Mouse (Mus musculus): ENCODE measurements at regions not wholly inside any gene's neighbourhood (a gene's known extent, or its start where the extent isn't known, plus 50 kb on each side); places are given as distances from the start of the nearest gene placed in this dataset.

DNA sequence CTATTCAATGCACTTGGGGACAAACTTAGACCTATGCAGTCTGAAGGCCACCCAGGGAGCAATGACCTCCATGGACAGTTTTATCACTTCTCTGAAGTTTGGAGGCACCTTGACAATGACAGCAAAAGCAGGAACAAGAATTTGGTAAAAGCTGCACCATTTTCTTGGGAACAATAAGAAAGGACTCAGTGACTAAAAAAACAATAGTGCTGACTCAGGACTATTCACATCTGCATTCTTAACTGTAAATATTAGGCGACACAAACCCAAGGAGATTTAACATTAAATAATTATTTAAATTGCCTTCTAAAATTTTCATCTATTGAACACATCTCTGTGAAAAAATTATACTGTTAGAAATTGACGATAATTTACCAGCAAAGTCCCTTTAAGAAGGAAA is 356.2 kb downstream of the Nup35 start:
- DNase-seq: no peak

DNA sequence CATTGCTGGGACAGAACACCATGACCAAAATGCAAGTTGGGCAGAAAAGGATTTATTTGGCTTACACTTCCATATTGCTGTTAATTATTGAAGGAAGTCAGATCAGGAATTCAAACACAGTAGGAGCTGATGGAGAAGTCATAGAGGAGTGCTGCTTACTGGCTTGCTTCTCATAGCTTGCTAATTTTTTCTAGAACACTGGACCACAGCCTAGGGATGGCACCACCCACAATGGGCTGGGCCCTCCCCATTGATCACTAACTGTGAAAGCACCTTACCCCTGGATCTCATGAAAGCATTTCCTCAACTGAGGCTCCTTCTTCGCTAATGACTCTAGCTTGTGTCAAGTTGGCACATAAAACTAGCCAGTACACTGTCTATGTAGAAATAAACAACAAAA is 381.3 kb downstream of the Nup35 start:
- DNase-seq: no peak

DNA sequence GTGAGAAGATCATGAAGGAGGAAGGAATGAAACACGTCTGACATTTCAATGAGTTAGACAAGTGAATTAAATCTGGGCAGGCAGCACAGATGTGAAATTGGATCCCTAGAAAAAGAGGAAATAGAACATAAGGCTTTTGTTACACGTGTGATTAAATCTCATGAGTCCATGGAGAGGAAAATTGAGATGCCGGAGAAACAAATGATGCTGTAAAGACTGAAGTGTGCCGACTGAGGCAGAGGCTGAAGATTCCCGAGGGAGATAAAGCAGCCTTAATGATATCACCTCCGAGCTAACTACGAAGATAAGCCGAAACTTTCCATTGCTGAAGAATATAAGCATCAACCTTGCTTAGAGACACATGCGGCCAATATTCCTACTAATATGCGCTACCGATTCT is 390.0 kb downstream of the Nup35 start:
- DNase-seq: no peak

DNA sequence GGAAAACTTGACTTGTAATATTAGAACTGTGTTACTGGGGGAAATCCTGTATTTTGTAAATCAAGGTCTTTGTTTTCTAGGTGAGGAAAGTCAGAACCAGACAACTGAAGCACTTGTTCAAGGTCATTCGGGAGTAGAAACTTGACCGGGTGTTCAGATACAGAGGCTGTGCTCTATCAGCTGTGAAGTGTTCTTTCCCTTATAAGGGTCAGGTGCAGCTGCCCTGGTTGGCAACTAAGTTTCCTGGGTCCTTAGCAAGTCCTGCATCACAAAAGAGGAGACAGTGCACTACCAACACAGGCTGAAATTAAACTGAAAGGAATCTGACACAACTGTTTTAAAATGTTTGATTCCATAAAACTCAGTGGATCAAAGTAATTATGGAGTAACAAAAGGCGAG is 406.6 kb downstream of the Nup35 start:
- no peak for DNase-seq

Data from adrenal gland, postnatal 14 days (tissue).